Mouse (Mus musculus) myocyte (in vitro differentiated cells): ENCODE measurements around the gene Ldlr.

Experiments used
- E2F4 ChIP-seq: IDR thresholded peaks from one replicate; pipeline ENCODE4 v1.6.1; 2011; ENCODE audit warnings: mild to moderate bottlenecking, control low read depth, moderate library complexity; ENCODE audit not compliant: insufficient read depth
- MAX ChIP-seq: IDR thresholded peaks from one replicate; pipeline ENCODE4 v1.6.1; 2011; ENCODE audit warnings: low read depth, mild to moderate bottlenecking, control low read depth
- MYOG ChIP-seq, 3 experiments: IDR thresholded peaks; one replicate each; pipeline ENCODE4 v1.6.1; 2011; ENCODE audit warnings: control low read depth in 2 of 3, low read depth in 2 of 3, mild to moderate bottlenecking in 2 of 3; ENCODE audit not compliant: insufficient read length in 2 of 3, control insufficient read depth in 1 of 3, insufficient read depth in 1 of 3
- POLR2A ChIP-seq: IDR thresholded peaks from one replicate; pipeline ENCODE4 v1.6.1; 2011; ENCODE audit warnings: low read depth, mild to moderate bottlenecking, control low read depth, moderate library complexity; ENCODE audit not compliant: insufficient read length
- POLR2AphosphoS2 ChIP-seq: IDR thresholded peaks from one replicate; pipeline ENCODE4 v1.6.1; 2011; ENCODE audit warnings: low read depth, control low read depth; ENCODE audit not compliant: insufficient read length
- REST ChIP-seq: IDR thresholded peaks from one replicate; pipeline ENCODE4 v1.6.1; 2011; ENCODE audit warnings: mild to moderate bottlenecking, control low read depth, moderate library complexity; ENCODE audit not compliant: insufficient read depth, insufficient read length
- TCF12 ChIP-seq: IDR thresholded peaks from one replicate; pipeline ENCODE4 v1.6.1; 2011; ENCODE audit warnings: mild to moderate bottlenecking, control low read depth; ENCODE audit not compliant: poor library complexity, insufficient read depth, severe bottlenecking
- USF1 ChIP-seq: IDR thresholded peaks from one replicate; pipeline ENCODE4 v1.6.1; 2011; ENCODE audit warnings: low read depth, mild to moderate bottlenecking, control low read depth, moderate library complexity

- TF ChIP-seq POLR2A (no peak), USF1 (no peak), E2F4 (no peak), MAX (no peak), POLR2AphosphoS2 (no peak), TCF12 (no peak), MYOG (IDR thresholded peaks at IDR 0.05; ENCODE audit: control insufficient read depth in 1 of 3, insufficient read depth in 1 of 3, insufficient read length in 2 of 3, low read depth in 2 of 3) (no peak), REST (no peak)
Measured at GRCm38 (mm10) chr9:21767896-21768295, 44.6 kb downstream of the Ldlr start.
